In the genomic region with DNA sequence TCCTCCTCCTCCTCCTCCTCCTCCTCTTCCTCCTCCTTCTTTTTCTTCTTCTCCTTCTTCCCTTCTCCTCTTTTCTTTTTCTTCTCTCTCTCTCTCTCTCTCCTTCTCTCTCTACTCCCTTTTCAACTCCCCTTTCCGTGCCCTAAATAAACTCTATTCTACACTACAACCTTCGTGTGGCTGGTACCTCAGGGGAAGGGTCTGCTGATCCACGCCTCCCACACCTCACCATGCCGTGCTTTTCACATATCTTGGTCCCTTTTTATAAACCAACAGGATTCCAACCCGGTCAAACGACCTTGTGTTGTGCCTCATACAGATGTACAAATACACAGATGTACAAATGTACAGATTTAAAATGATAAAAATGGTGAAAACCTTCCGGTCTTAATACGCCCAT, we compare ENCODE assay signal across 8 mouse cellular contexts. TPM values are rescaled to one million over a fixed set of nuclear protein-coding genes. Genes with fewer than 3 reads are reported as not detected.
DNase-seq lines count a peak whose midpoint lies in the region; ATAC-seq and TF ChIP-seq lines count a peak whose summit lies in the region.

No protein-coding gene starts in this region.

- no peak for ATAC-seq in lung, embryonic 16.5 days (ENCODE audit: low read depth)
- ATAC-seq in intestine, embryonic 16.5 days: no peak
- no peak for ATAC-seq in neural tube, embryonic 13.5 days (ENCODE audit: low read depth)
- ATAC-seq in activated CD4-positive, CD25-positive, alpha-beta regulatory T cell, adult 4 months: no peak

- no peak for TF ChIP-seq CTCF in embryonic fibroblast, embryonic 13.5 days (IDR thresholded peaks at IDR 0.05; ENCODE audit: borderline replicate concordance, insufficient read depth, low read length)

- H3K9ac ChIP-seq in lung, embryonic 16.5 days (ENCODE audit: low read length): peak overlapping the region; percentile 72
- peak overlapping the region; percentile 65 for H3K9ac ChIP-seq in intestine, embryonic 16.5 days (ENCODE audit: low read depth, low read length)
- peak overlapping the region; percentile 61 for H3K9ac ChIP-seq in neural tube, embryonic 13.5 days

- H3K4me1 ChIP-seq in lung, embryonic 16.5 days (replicated peaks; ENCODE audit: control insufficient read depth, insufficient read depth, low read length): peaks cover 15% of the 10 kb centered on the region
- peaks cover 6% of the 10 kb centered on the region; the same call in 1 of the 2 replicates for H3K4me1 ChIP-seq in embryonic fibroblast, embryonic 13.5 days (ENCODE audit: control insufficient read depth, insufficient read depth, low read length)
- peaks cover 12% of the 10 kb centered on the region for H3K4me1 ChIP-seq in intestine, embryonic 16.5 days (ENCODE audit: control insufficient read depth, insufficient read depth, low read length)
- H3K4me1 ChIP-seq in neural tube, embryonic 13.5 days (replicated peaks): peaks cover 51% of the 10 kb centered on the region

- no peak for DNase-seq in lung, postnatal 4 days
- no peak for DNase-seq in embryo, embryonic 11 days
- no peak for DNase-seq in kidney, adult 8-10 months

- peak overlapping the region; percentile 62 for H3K4me2 ChIP-seq in lung, embryonic 16.5 days (ENCODE audit: low read depth, low read length)
- peak overlapping the region; percentile 60 for H3K4me2 ChIP-seq in intestine, embryonic 16.5 days (ENCODE audit: low read depth, low read length)
- H3K4me2 ChIP-seq in neural tube, embryonic 13.5 days: peak overlapping the region; percentile 69

- H3K9me3 ChIP-seq in lung, embryonic 16.5 days (ENCODE audit: control insufficient read depth, low read length): no peaks in the 10 kb centered on the region
- no peaks in the 10 kb centered on the region for H3K9me3 ChIP-seq in intestine, embryonic 16.5 days (ENCODE audit: control insufficient read depth, low read length)
- H3K9me3 ChIP-seq in neural tube, embryonic 13.5 days: no peaks in the 10 kb centered on the region

- H3K27me3 ChIP-seq in lung, embryonic 16.5 days (ENCODE audit: control insufficient read depth, insufficient read depth, low read depth, low read length): peaks cover 12% of the 10 kb centered on the region
- H3K27me3 ChIP-seq in intestine, embryonic 16.5 days (replicated peaks; ENCODE audit: control insufficient read depth, insufficient read depth, low read length): peaks cover 17% of the 10 kb centered on the region
- peaks cover 46% of the 10 kb centered on the region for H3K27me3 ChIP-seq in neural tube, embryonic 13.5 days

- WGBS in lung, embryonic 16.5 days: 8% methylated on average over 8 of the region's 8 CpGs
- WGBS in intestine, embryonic 16.5 days: 6% methylated on average over 8 of the region's 8 CpGs
- 25% methylated on average over 8 of the region's 8 CpGs for WGBS in neural tube, embryonic 13.5 days

- H3K4me3 ChIP-seq in lung, embryonic 16.5 days (ENCODE audit: low read length): peak overlapping the region; percentile 65
- H3K4me3 ChIP-seq in embryonic fibroblast, embryonic 13.5 days (ENCODE audit: insufficient read depth, low read length): peak overlapping the region; percentile 68
- H3K4me3 ChIP-seq in intestine, embryonic 16.5 days (ENCODE audit: low read length): peak overlapping the region; percentile 56
- peak overlapping the region; percentile 96 for H3K4me3 ChIP-seq in neural tube, embryonic 13.5 days

- peaks cover 11% of the 10 kb centered on the region; the same call in 1 of the 2 replicates for H3K36me3 ChIP-seq in lung, embryonic 16.5 days (ENCODE audit: control insufficient read depth, insufficient read depth, low read length)
- H3K36me3 ChIP-seq in intestine, embryonic 16.5 days (ENCODE audit: control insufficient read depth, insufficient read depth, low read length): no peaks in the 10 kb centered on the region
- H3K36me3 ChIP-seq in neural tube, embryonic 13.5 days: peaks cover 17% of the 10 kb centered on the region

- TF ChIP-seq POLR2A in embryonic fibroblast, embryonic 13.5 days (IDR thresholded peaks at IDR 0.05; ENCODE audit: low read depth, low read length): no peak

- H3K27ac ChIP-seq in lung, embryonic 16.5 days (ENCODE audit: low read length): peak overlapping the region; percentile 51
- H3K27ac ChIP-seq in embryonic fibroblast, embryonic 13.5 days (ENCODE audit: insufficient read depth, low read length): peak overlapping the region; percentile 35; the same call in 1 of the 2 replicates
- H3K27ac ChIP-seq in intestine, embryonic 16.5 days (ENCODE audit: low read length): no peak overlapping the region
- 0 out of 2 replicates have a peak overlapping the region, but pooled peaks have one; percentile 24 for H3K27ac ChIP-seq in neural tube, embryonic 13.5 days (replicated peaks)

RNA-seq across cellular contexts. Expression of a gene that starts 0.7 kb away (rescaled TPM):
- polyA plus RNA-seq in lung, embryonic 16.5 days (2015; fragmentation: Nextera tagmentation; extraction: Ambion mirVana): 21.7 and 24.0 TPM in 2 replicates
- 34.2 and 42.7 TPM in 2 replicates for polyA plus RNA-seq in embryonic fibroblast, embryonic 13.5 days (2011; ENCODE audit: insufficient read length, low read depth, missing spikeins)
- 13.7 and 15.4 TPM in 2 replicates for polyA plus RNA-seq in intestine, embryonic 16.5 days (2015; fragmentation: Nextera tagmentation; extraction: Ambion mirVana)
- polyA plus RNA-seq in neural tube, embryonic 13.5 days (2015; fragmentation: Nextera tagmentation; extraction: Ambion mirVana): 17.9 and 21.7 TPM in 2 replicates
- 1 to 10 TPM; 7.2 to 7.7 TPM for polyA plus RNA-seq in activated CD4-positive, CD25-positive, alpha-beta regulatory T cell, adult 4 months (2017; shearing (Covaris generic))

RNA-seq across cellular contexts. Expression of a gene that starts 4.9 kb away (rescaled TPM):
- polyA plus RNA-seq in lung, embryonic 16.5 days (2015; fragmentation: Nextera tagmentation; extraction: Ambion mirVana): not detected in 2 replicates
- not detected in 2 replicates for polyA plus RNA-seq in embryonic fibroblast, embryonic 13.5 days (2011; ENCODE audit: insufficient read length, low read depth, missing spikeins)
- polyA plus RNA-seq in intestine, embryonic 16.5 days (2015; fragmentation: Nextera tagmentation; extraction: Ambion mirVana): not detected in 2 replicates
- polyA plus RNA-seq in neural tube, embryonic 13.5 days (2015; fragmentation: Nextera tagmentation; extraction: Ambion mirVana): 0.24 and 0.26 TPM in 2 replicates
- not detected for polyA plus RNA-seq in activated CD4-positive, CD25-positive, alpha-beta regulatory T cell, adult 4 months (2017; shearing (Covaris generic))

RNA-seq across cellular contexts. Expression of a gene that starts 22.3 kb away (rescaled TPM):
- polyA plus RNA-seq in lung, embryonic 16.5 days (2015; fragmentation: Nextera tagmentation; extraction: Ambion mirVana): 8.3 and 8.5 TPM in 2 replicates
- polyA plus RNA-seq in embryonic fibroblast, embryonic 13.5 days (2011; ENCODE audit: insufficient read length, low read depth, missing spikeins): 58.7 and 79.1 TPM in 2 replicates
- polyA plus RNA-seq in intestine, embryonic 16.5 days (2015; fragmentation: Nextera tagmentation; extraction: Ambion mirVana): 3.4 and 4.7 TPM in 2 replicates
- polyA plus RNA-seq in neural tube, embryonic 13.5 days (2015; fragmentation: Nextera tagmentation; extraction: Ambion mirVana): 10.7 and 11.8 TPM in 2 replicates
- not detected for polyA plus RNA-seq in activated CD4-positive, CD25-positive, alpha-beta regulatory T cell, adult 4 months (2017; shearing (Covaris generic))

RNA-seq across cellular contexts. Expression of a gene that starts 22.4 kb away (rescaled TPM):
- 2.5 and 2.7 TPM in 2 replicates for polyA plus RNA-seq in lung, embryonic 16.5 days (2015; fragmentation: Nextera tagmentation; extraction: Ambion mirVana)
- polyA plus RNA-seq in embryonic fibroblast, embryonic 13.5 days (2011; ENCODE audit: insufficient read length, low read depth, missing spikeins): 0.81 and 1.5 TPM in 2 replicates
- polyA plus RNA-seq in intestine, embryonic 16.5 days (2015; fragmentation: Nextera tagmentation; extraction: Ambion mirVana): 1.5 and 1.8 TPM in 2 replicates
- polyA plus RNA-seq in neural tube, embryonic 13.5 days (2015; fragmentation: Nextera tagmentation; extraction: Ambion mirVana): 6.3 and 10.4 TPM in 2 replicates
- not detected for polyA plus RNA-seq in activated CD4-positive, CD25-positive, alpha-beta regulatory T cell, adult 4 months (2017; shearing (Covaris generic))

RNA-seq across cellular contexts. Expression of a gene that starts 29.2 kb away (rescaled TPM):
- 361 and 378 TPM in 2 replicates for polyA plus RNA-seq in lung, embryonic 16.5 days (2015; fragmentation: Nextera tagmentation; extraction: Ambion mirVana)
- polyA plus RNA-seq in embryonic fibroblast, embryonic 13.5 days (2011; ENCODE audit: insufficient read length, low read depth, missing spikeins): 1,143 and 1,246 TPM in 2 replicates
- 281 and 323 TPM in 2 replicates for polyA plus RNA-seq in intestine, embryonic 16.5 days (2015; fragmentation: Nextera tagmentation; extraction: Ambion mirVana)
- polyA plus RNA-seq in neural tube, embryonic 13.5 days (2015; fragmentation: Nextera tagmentation; extraction: Ambion mirVana): 198 and 217 TPM in 2 replicates
- polyA plus RNA-seq in activated CD4-positive, CD25-positive, alpha-beta regulatory T cell, adult 4 months (2017; shearing (Covaris generic)): 1,000 to 10,000 TPM; 1,059 to 1,071 TPM
